Mouse (Mus musculus): ENCODE results near the gene P2rx5.

P2rx5 gene

GRCm38 (mm10) chr11:73175612-73176011, 15.4 kb downstream of the P2rx5 start:
- DNase-seq (ENCODE audit: low read depth, low spot score) = no peak

- DNase-seq (ENCODE audit: low read depth, low spot score) = no peak
Observed at GRCm38 (mm10) chr11:73176186-73176585, 16.0 kb downstream of the P2rx5 start.

GRCm38 (mm10) chr11:73176608-73177508, 16.6 kb downstream of the P2rx5 start, which contains the start of the genes Emc6 and Tax1bp3:
Gene Emc6 (minus strand): TSS chr11:73177037.
Gene Tax1bp3 (plus strand): TSS chr11:73177083.
- peak; percentile 99 for DNase-seq (ENCODE audit: low read depth, low spot score)

- peak; percentile 48 for DNase-seq (ENCODE audit: low read depth, low spot score)
Observed at GRCm38 (mm10) chr11:73177509-73177875, 17.3 kb downstream of the P2rx5 start.

- DNase-seq (ENCODE audit: low read depth, low spot score) = no peak
Observed at GRCm38 (mm10) chr11:73177895-73178294, 17.7 kb downstream of the P2rx5 start.

GRCm38 (mm10) chr11:73185872-73186615, 25.8 kb downstream of the P2rx5 start:
- no peak for DNase-seq (ENCODE audit: low read depth, low spot score)

- DNase-seq (ENCODE audit: low read depth, low spot score) = no peak
Observed at GRCm38 (mm10) chr11:73187231-73187630, 27.0 kb downstream of the P2rx5 start.

- no peak for DNase-seq (ENCODE audit: low read depth, low spot score)
Observed at GRCm38 (mm10) chr11:73193047-73193446, 32.8 kb downstream of the P2rx5 start.

- DNase-seq (ENCODE audit: low read depth, low spot score) = no peak
Observed at GRCm38 (mm10) chr11:73194444-73194843, 34.2 kb downstream of the P2rx5 start.

GRCm38 (mm10) chr11:73198190-73198589, 38.0 kb downstream of the P2rx5 start:
- DNase-seq (ENCODE audit: low read depth, low spot score) = no peak

- peak; percentile 89 for DNase-seq (ENCODE audit: low read depth, low spot score)
Observed at GRCm38 (mm10) chr11:73198603-73199229, 38.5 kb downstream of the P2rx5 start, which contains the start of gene Ctns. Gene Ctns (minus strand): TSS chr11:73199042.

- peak; percentile 92 for DNase-seq (ENCODE audit: low read depth, low spot score)
Observed at GRCm38 (mm10) chr11:73199230-73199712, 39.0 kb downstream of the P2rx5 start, which contains the start of gene Shpk. Gene Shpk (plus strand): TSS chr11:73199460.

- no peak for DNase-seq (ENCODE audit: low read depth, low spot score)
Observed at GRCm38 (mm10) chr11:73199879-73200278, 39.7 kb downstream of the P2rx5 start.

GRCm38 (mm10) chr11:73201021-73201420, 40.8 kb downstream of the P2rx5 start:
- no peak for DNase-seq (ENCODE audit: low read depth, low spot score)

GRCm38 (mm10) chr11:73201597-73201996, 41.4 kb downstream of the P2rx5 start:
- no peak for DNase-seq (ENCODE audit: low read depth, low spot score)

GRCm38 (mm10) chr11:73203895-73204294, 43.7 kb downstream of the P2rx5 start:
- no peak for DNase-seq (ENCODE audit: low read depth, low spot score)

GRCm38 (mm10) chr11:73205194-73205593, 45.0 kb downstream of the P2rx5 start:
- no peak for DNase-seq (ENCODE audit: low read depth, low spot score)

GRCm38 (mm10) chr11:73207621-73208020, 47.4 kb downstream of the P2rx5 start:
- DNase-seq (ENCODE audit: low read depth, low spot score) = no peak

- DNase-seq (ENCODE audit: low read depth, low spot score) = no peak
Observed at GRCm38 (mm10) chr11:73213956-73214355, 53.7 kb downstream of the P2rx5 start.

GRCm38 (mm10) chr11:73219671-73220070, 59.5 kb downstream of the P2rx5 start:
- no peak for DNase-seq (ENCODE audit: low read depth, low spot score)

- DNase-seq (ENCODE audit: low read depth, low spot score) = no peak
Observed at GRCm38 (mm10) chr11:73220651-73221050, 60.4 kb downstream of the P2rx5 start.

Measured in skeletal muscle tissue, adult 2 months (tissue).